Mouse (Mus musculus) erythroblast, adult 5-6 weeks (primary cell): ENCODE results near the gene Mpc1. TPM values are rescaled to one million over a fixed set of nuclear protein-coding genes. Genes with fewer than 3 reads are reported as not detected.
A peak's percentile ranks its signal among the peaks of the same experiment; 100 is the strongest.
"Not testable (repeated sequence)": the region's sequence is repeated elsewhere in the genome, so short reads cannot be mapped to it uniquely, and the experiment has no call there.

ENCODE experiments used
- ATAC-seq: replicated peaks from 2 replicates; pipeline ENCODE4 v1.8.0; 2016; ENCODE audit warnings: moderate number of reproducible peaks, mild to moderate bottlenecking, moderate TSS enrichment, inconsistent platforms; ENCODE audit not compliant: poor library complexity, low FRiP score, severe bottlenecking
- total RNA-seq, 2 experiments: library from RNA; stranded (forward) in 1 of 2; stranded (reverse) in 1 of 2; fragments of 150-400 nt in 1 of 2; fragments of 200-764, 138-1000 nt in 1 of 2; gene quantifications; 2 replicates each; pipeline versions ENCODE4 v1.2.3 to v1.2.4; 2015 to 2017; ENCODE audit warnings: low replicate concordance in 2 of 2

The Mpc1 gene
- total RNA-seq, 2 experiments from 2014 or later: 46.5 to 52.1 TPM

- ATAC-seq: no peak
These were observed 31.3 kb downstream of the Mpc1 start for GRCm38 (mm10) chr17:8313976-8314375.

- ATAC-seq: 0 out of 2 replicates have a peak, but pooled peaks have one; percentile 36
These were observed 33.5 kb downstream of the Mpc1 start for GRCm38 (mm10) chr17:8316251-8316650.

GRCm38 (mm10) chr17:8326877-8327276, 44.2 kb downstream of the Mpc1 start:
- not testable (repeated sequence) for ATAC-seq

GRCm38 (mm10) chr17:8328511-8329174, 45.9 kb downstream of the Mpc1 start:
- ATAC-seq: peak; percentile 80

GRCm38 (mm10) chr17:8330602-8331001, 47.9 kb downstream of the Mpc1 start:
- no peak for ATAC-seq

GRCm38 (mm10) chr17:8337159-8337558, 54.5 kb downstream of the Mpc1 start, which contains the start of gene Prr18:
Prr18 (plus strand) TSS chr17:8337459.
- ATAC-seq: not testable (repeated sequence)

- ATAC-seq: no peak
These were observed 57.1 kb downstream of the Mpc1 start for GRCm38 (mm10) chr17:8339666-8340374.

GRCm38 (mm10) chr17:8340407-8341359, 58.0 kb downstream of the Mpc1 start:
- no peak for ATAC-seq

GRCm38 (mm10) chr17:8341360-8341963, 58.8 kb downstream of the Mpc1 start:
- no peak for ATAC-seq

- no peak for ATAC-seq
These were observed 60.0 kb downstream of the Mpc1 start for GRCm38 (mm10) chr17:8342706-8343105.

GRCm38 (mm10) chr17:8343416-8343815, 60.7 kb downstream of the Mpc1 start:
- ATAC-seq: no peak

Other genes starting within 250 kb of the Mpc1 start
- gene Gm49673, start 135.1 kb upstream of the Mpc1 start, total RNA-seq (2015; ENCODE audit: low replicate concordance): not detected in 2 replicates
- gene Gm49673, start 135.1 kb upstream of the Mpc1 start, total RNA-seq (2017; ENCODE audit: low replicate concordance): not detected in 2 replicates
- 19.9 and 30.9 TPM in 2 replicates for gene Rnaset2a, start 134.8 kb upstream of the Mpc1 start, total RNA-seq (2015; ENCODE audit: low replicate concordance)
- 5.0 and 8.8 TPM in 2 replicates for gene Rnaset2a, start 134.8 kb upstream of the Mpc1 start, total RNA-seq (2017; ENCODE audit: low replicate concordance)
- gene Fgfr1op, start 117.4 kb upstream of the Mpc1 start, total RNA-seq (2015; ENCODE audit: low replicate concordance): 6.7 and 7.9 TPM in 2 replicates
- 5.4 and 6.3 TPM in 2 replicates for gene Fgfr1op, start 117.4 kb upstream of the Mpc1 start, total RNA-seq (2017; ENCODE audit: low replicate concordance)
- not detected in 2 replicates for gene Ccr6, start 46.9 kb upstream of the Mpc1 start, total RNA-seq (2015; ENCODE audit: low replicate concordance)
- gene Ccr6, start 46.9 kb upstream of the Mpc1 start, total RNA-seq (2017; ENCODE audit: low replicate concordance): not detected in 2 replicates
- gene Sft2d1, start 28.2 kb downstream of the Mpc1 start, total RNA-seq (2015; ENCODE audit: low replicate concordance): 94.7 and 111 TPM in 2 replicates
- gene Sft2d1, start 28.2 kb downstream of the Mpc1 start, total RNA-seq (2017; ENCODE audit: low replicate concordance): 8.0 and 8.2 TPM in 2 replicates
- 0.42 TPM in 1 of 2 replicates, not detected in the other for gene Prr18, start 54.6 kb downstream of the Mpc1 start, total RNA-seq (2015; ENCODE audit: low replicate concordance)
- not detected in 2 replicates for gene Prr18, start 54.6 kb downstream of the Mpc1 start, total RNA-seq (2017; ENCODE audit: low replicate concordance)
- gene T2, start 73.1 kb downstream of the Mpc1 start, total RNA-seq (2015; ENCODE audit: low replicate concordance): not detected in 2 replicates
- gene T2, start 73.1 kb downstream of the Mpc1 start, total RNA-seq (2017; ENCODE audit: low replicate concordance): not detected in 2 replicates
- gene T, start 151.5 kb downstream of the Mpc1 start, total RNA-seq (2015; ENCODE audit: low replicate concordance): not detected in 2 replicates
- not detected in 2 replicates for gene T, start 151.5 kb downstream of the Mpc1 start, total RNA-seq (2017; ENCODE audit: low replicate concordance)
- 0.63 and 0.77 TPM in 2 replicates for gene Pde10a, start 242.5 kb downstream of the Mpc1 start, total RNA-seq (2015; ENCODE audit: low replicate concordance)
- 0.42 TPM in 1 of 2 replicates, not detected in the other for gene Pde10a, start 242.5 kb downstream of the Mpc1 start, total RNA-seq (2017; ENCODE audit: low replicate concordance)